8 mouse cellular contexts compared by ENCODE assay signal in the genomic region with DNA sequence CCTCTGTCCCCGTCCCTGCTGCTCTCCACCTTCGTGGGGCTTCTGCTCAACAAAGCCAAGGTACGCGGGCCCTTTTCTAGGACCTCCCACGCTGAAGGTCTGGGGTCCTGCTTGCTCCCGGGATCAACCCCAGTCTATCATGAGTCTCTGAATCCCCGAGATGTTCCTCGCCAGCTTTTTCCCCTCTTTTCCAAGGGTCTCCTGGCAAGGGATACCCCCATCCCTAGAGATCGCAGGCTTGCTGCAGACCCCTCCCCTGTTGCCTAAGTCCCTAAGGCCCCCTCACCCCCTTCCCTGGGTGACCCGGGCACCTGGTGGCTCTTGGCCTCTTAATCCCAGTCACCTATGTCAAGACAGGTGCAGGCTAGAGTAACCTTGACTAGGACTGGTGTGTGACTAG. TPM values are rescaled to one million over a fixed set of nuclear protein-coding genes. Genes with fewer than 3 reads are reported as not detected.
DNase-seq lines count a peak whose midpoint lies in the region; ATAC-seq lines count a peak whose summit lies in the region.

No protein-coding gene starts in this region.

- H3K4me2 ChIP-seq in kidney, embryonic 14.5 days (replicated peaks; ENCODE audit: low read depth, low read length): peak overlapping the region; percentile 99
- peak overlapping the region; percentile 96 for H3K4me2 ChIP-seq in hindbrain, embryonic 12.5 days (replicated peaks)
- H3K4me2 ChIP-seq in midbrain, embryonic 15.5 days: peak overlapping the region; percentile 100

- 4% methylated on average over 10 of the region's 10 CpGs for WGBS in kidney, embryonic 14.5 days
- 2% methylated on average over 10 of the region's 10 CpGs for WGBS in hindbrain, embryonic 12.5 days
- WGBS in midbrain, embryonic 15.5 days: 3% methylated on average over 10 of the region's 10 CpGs

- no peak overlapping the region for H3K27ac ChIP-seq in kidney, embryonic 14.5 days (ENCODE audit: low read depth, low read length)
- peak overlapping the region; percentile 66 for H3K27ac ChIP-seq in brown adipose tissue, adult 24 weeks (replicated peaks; ENCODE audit: low read depth, low read length)
- H3K27ac ChIP-seq in hindbrain, embryonic 12.5 days: no peak overlapping the region
- no peak overlapping the region for H3K27ac ChIP-seq in midbrain, embryonic 15.5 days

- H3K27me3 ChIP-seq in kidney, embryonic 14.5 days (ENCODE audit: control insufficient read depth, insufficient read depth, low read length): 0 out of 2 replicates have a peak, but pooled peaks cover 6% of the 10 kb centered on the region
- H3K27me3 ChIP-seq in hindbrain, embryonic 12.5 days: peaks cover 55% of the 10 kb centered on the region
- H3K27me3 ChIP-seq in midbrain, embryonic 15.5 days (replicated peaks): peaks cover 44% of the 10 kb centered on the region

- H3K9me3 ChIP-seq in kidney, embryonic 14.5 days (ENCODE audit: control insufficient read depth, low read length): no peaks in the 10 kb centered on the region
- no peaks in the 10 kb centered on the region for H3K9me3 ChIP-seq in hindbrain, embryonic 12.5 days (replicated peaks)
- no peaks in the 10 kb centered on the region for H3K9me3 ChIP-seq in midbrain, embryonic 15.5 days

- ATAC-seq in kidney, embryonic 14.5 days (ENCODE audit: low FRiP score, low TSS enrichment): no peak
- no peak; the same call in 1 of the 2 replicates for ATAC-seq in hindbrain, embryonic 12.5 days (ENCODE audit: low FRiP score)
- peak; percentile 18; the same call in 1 of the 2 replicates for ATAC-seq in midbrain, embryonic 15.5 days (replicated peaks)

- no peak for DNase-seq in kidney, postnatal 4 days
- DNase-seq in c-Kit-positive CD71-positive TER-119-positive erythroid progenitor cells, embryonic 14.5 days (ENCODE audit: low spot score): no peak
- no peak for DNase-seq in spleen, postnatal 10 days (ENCODE audit: low spot score in 2 of 2)
- no peak for DNase-seq in T-cell, adult 2 months (ENCODE audit: low spot score)

- peaks cover 46% of the 10 kb centered on the region for H3K4me1 ChIP-seq in kidney, embryonic 14.5 days (ENCODE audit: control insufficient read depth, insufficient read depth, low read length)
- peaks cover 16% of the 10 kb centered on the region for H3K4me1 ChIP-seq in brown adipose tissue, adult 24 weeks (ENCODE audit: control insufficient read depth, insufficient read depth, insufficient read length, low read length)
- peaks cover 41% of the 10 kb centered on the region for H3K4me1 ChIP-seq in hindbrain, embryonic 12.5 days
- H3K4me1 ChIP-seq in midbrain, embryonic 15.5 days: peaks cover 27% of the 10 kb centered on the region

- peak overlapping the region; percentile 65 for H3K4me3 ChIP-seq in kidney, embryonic 14.5 days (ENCODE audit: low read length)
- peak overlapping the region; percentile 87 for H3K4me3 ChIP-seq in brown adipose tissue, adult 24 weeks (ENCODE audit: insufficient read depth, low read depth, low read length)
- H3K4me3 ChIP-seq in hindbrain, embryonic 12.5 days: peak overlapping the region; percentile 58
- peak overlapping the region; percentile 53 for H3K4me3 ChIP-seq in midbrain, embryonic 15.5 days

- H3K36me3 ChIP-seq in kidney, embryonic 14.5 days (ENCODE audit: control insufficient read depth, insufficient read depth, low read length): no peaks in the 10 kb centered on the region
- no peaks in the 10 kb centered on the region for H3K36me3 ChIP-seq in hindbrain, embryonic 12.5 days
- H3K36me3 ChIP-seq in midbrain, embryonic 15.5 days (replicated peaks): no peaks in the 10 kb centered on the region

- H3K9ac ChIP-seq in kidney, embryonic 14.5 days (ENCODE audit: low read depth, low read length): peak overlapping the region; percentile 72
- peak overlapping the region; percentile 72 for H3K9ac ChIP-seq in hindbrain, embryonic 12.5 days
- peak overlapping the region; percentile 60 for H3K9ac ChIP-seq in midbrain, embryonic 15.5 days

RNA-seq across cellular contexts. Expression of gene Mfrp, which starts 16.3 kb away (rescaled TPM):
- polyA plus RNA-seq in kidney, embryonic 14.5 days (2014; fragmentation: Nextera tagmentation; extraction: Ambion mirVana): 0.14 TPM in 1 of 2 replicates, not detected in the other
- polyA plus RNA-seq in brown adipose tissue, adult 24 weeks (2012; ENCODE audit: insufficient read depth, insufficient read length, missing spikeins): not detected in 2 replicates
- 0.14 and 0.30 TPM in 2 replicates for polyA plus RNA-seq in hindbrain, embryonic 12.5 days (2016; fragmentation: Nextera tagmentation; extraction: Ambion mirVana)
- 0.08 and 0.13 TPM in 2 replicates for polyA plus RNA-seq in midbrain, embryonic 15.5 days (2015; fragmentation: Nextera tagmentation; extraction: Ambion mirVana)

RNA-seq across cellular contexts. Expression of gene Usp2, which starts 18.5 kb away (rescaled TPM):
- polyA plus RNA-seq in kidney, embryonic 14.5 days (2014; fragmentation: Nextera tagmentation; extraction: Ambion mirVana): 25.8 and 29.4 TPM in 2 replicates
- polyA plus RNA-seq in brown adipose tissue, adult 24 weeks (2012; ENCODE audit: insufficient read depth, insufficient read length, missing spikeins): 7.2 and 11.1 TPM in 2 replicates
- 11.5 and 14.2 TPM in 2 replicates for polyA plus RNA-seq in hindbrain, embryonic 12.5 days (2016; fragmentation: Nextera tagmentation; extraction: Ambion mirVana)
- polyA plus RNA-seq in midbrain, embryonic 15.5 days (2015; fragmentation: Nextera tagmentation; extraction: Ambion mirVana): 5.9 and 9.6 TPM in 2 replicates

RNA-seq across cellular contexts. Expression of gene C1qtnf5, which starts 21.8 kb away (rescaled TPM):
- 4.6 and 5.4 TPM in 2 replicates for polyA plus RNA-seq in kidney, embryonic 14.5 days (2014; fragmentation: Nextera tagmentation; extraction: Ambion mirVana)
- 3.6 and 3.7 TPM in 2 replicates for polyA plus RNA-seq in brown adipose tissue, adult 24 weeks (2012; ENCODE audit: insufficient read depth, insufficient read length, missing spikeins)
- 1.4 and 1.8 TPM in 2 replicates for polyA plus RNA-seq in hindbrain, embryonic 12.5 days (2016; fragmentation: Nextera tagmentation; extraction: Ambion mirVana)
- 2.9 and 4.1 TPM in 2 replicates for polyA plus RNA-seq in midbrain, embryonic 15.5 days (2015; fragmentation: Nextera tagmentation; extraction: Ambion mirVana)

RNA-seq across cellular contexts. Expression of gene Gm49380, which starts 28.0 kb away (rescaled TPM):
- polyA plus RNA-seq in kidney, embryonic 14.5 days (2014; fragmentation: Nextera tagmentation; extraction: Ambion mirVana): 0.09 and 0.14 TPM in 2 replicates
- not detected in 2 replicates for polyA plus RNA-seq in brown adipose tissue, adult 24 weeks (2012; ENCODE audit: insufficient read depth, insufficient read length, missing spikeins)
- polyA plus RNA-seq in hindbrain, embryonic 12.5 days (2016; fragmentation: Nextera tagmentation; extraction: Ambion mirVana): 0.26 and 0.30 TPM in 2 replicates
- polyA plus RNA-seq in midbrain, embryonic 15.5 days (2015; fragmentation: Nextera tagmentation; extraction: Ambion mirVana): 0.13 and 0.25 TPM in 2 replicates

RNA-seq across cellular contexts. Expression of gene Rnf26, which starts 28.0 kb away (rescaled TPM):
- polyA plus RNA-seq in kidney, embryonic 14.5 days (2014; fragmentation: Nextera tagmentation; extraction: Ambion mirVana): 51.1 and 78.4 TPM in 2 replicates
- 8.7 and 10.4 TPM in 2 replicates for polyA plus RNA-seq in brown adipose tissue, adult 24 weeks (2012; ENCODE audit: insufficient read depth, insufficient read length, missing spikeins)
- polyA plus RNA-seq in hindbrain, embryonic 12.5 days (2016; fragmentation: Nextera tagmentation; extraction: Ambion mirVana): 57.1 and 61.4 TPM in 2 replicates
- polyA plus RNA-seq in midbrain, embryonic 15.5 days (2015; fragmentation: Nextera tagmentation; extraction: Ambion mirVana): 29.2 and 32.4 TPM in 2 replicates
